Mouse (Mus musculus) lung, adult 18-20 months (tissue): ENCODE results near the gene Mctp1.

Experiments used
- DNase-seq, 2 experiments: peaks; one replicate each; pipeline ENCODE4 v3.0.0; 2022; ENCODE audit warnings: mixed read lengths in 2 of 2

The Mctp1 gene

DNA sequence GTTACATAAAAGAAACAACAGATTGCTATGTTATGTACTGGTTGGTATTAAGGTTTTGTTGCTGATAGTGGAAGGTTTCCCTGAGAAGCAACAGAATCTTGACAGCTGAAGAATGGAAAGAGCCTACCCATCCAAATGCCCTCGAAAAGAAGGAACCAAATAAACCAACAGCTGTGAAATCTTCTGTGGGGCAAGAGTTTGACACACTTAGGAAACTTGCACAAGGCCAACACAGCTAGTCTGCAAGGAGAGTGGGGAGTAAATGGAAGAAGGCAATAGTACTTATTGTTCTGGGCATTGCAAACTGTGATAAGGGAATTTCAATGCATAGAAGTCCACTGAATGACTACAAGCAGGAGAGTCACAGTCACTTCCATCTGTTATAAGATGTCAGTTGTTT is 236.2 kb downstream of the Mctp1 start:
- peak; percentile 4 to 8 for DNase-seq

GRCm38 (mm10) chr13:76633707-76634106 is 249.4 kb downstream of the Mctp1 start:
- DNase-seq: no peak

DNA sequence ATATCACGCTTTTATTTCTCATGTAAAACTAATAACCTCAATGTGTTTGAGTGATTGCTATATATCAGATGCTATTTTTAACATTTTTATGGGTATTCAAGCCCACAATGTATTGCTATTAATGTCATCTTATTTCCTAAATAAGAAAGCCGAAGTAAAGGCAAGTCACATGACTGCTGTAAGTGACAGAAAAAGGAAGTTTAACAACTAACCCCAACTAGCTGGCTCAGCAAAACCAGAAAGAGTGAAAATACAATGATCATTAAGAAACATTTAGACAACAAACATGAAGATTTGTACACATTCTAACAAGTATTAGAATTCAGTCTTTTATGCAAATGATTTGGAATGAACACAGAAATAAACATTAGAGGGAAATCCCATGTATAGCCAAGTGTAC is 253.9 kb downstream of the Mctp1 start:
- no peak for DNase-seq

GRCm38 (mm10) chr13:76659523-76659922 is 275.2 kb downstream of the Mctp1 start:
- DNase-seq: no peak

- no peak for DNase-seq
These were observed 297.0 kb downstream of the Mctp1 start for GRCm38 (mm10) chr13:76681286-76681685.

DNA sequence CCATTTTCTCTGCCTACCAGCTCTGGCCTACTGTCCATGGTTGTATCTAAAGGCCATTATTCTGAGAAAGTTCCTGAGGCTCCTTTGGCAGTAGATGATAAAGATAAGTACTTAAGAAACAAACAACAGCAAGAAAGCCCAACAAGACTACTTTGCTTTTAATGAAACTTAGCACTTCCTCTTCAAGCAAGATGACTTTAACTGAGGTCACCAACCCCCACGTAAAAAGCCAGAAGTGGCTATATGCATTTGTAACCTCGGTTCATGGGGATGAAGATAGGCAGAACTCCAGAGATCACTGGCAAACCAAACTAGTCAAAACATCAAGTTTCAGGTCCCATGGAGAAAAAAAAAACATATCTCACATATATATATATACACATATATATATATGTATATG is 305.0 kb downstream of the Mctp1 start:
- no peak for DNase-seq

GRCm38 (mm10) chr13:76690143-76690542 is 305.8 kb downstream of the Mctp1 start:
- DNase-seq: no peak

DNA sequence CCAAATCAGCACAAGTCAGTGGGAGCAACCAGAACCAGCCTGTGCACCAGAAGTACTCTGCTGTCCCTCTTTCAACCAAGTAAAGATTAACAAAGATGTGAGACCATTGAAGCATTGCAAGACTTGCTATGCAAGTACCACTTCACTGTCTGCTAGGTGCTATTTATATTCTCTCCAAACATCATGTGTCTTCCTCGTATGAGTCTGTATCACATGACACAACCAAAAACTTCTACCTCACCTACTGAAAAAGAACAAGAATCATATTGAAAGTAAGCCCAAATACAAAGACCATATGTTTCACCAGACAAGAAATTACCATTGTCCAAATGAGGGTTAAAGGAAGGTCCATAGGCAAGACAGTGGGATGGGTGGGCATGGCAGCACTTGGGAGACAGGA is 306.4 kb downstream of the Mctp1 start:
- DNase-seq: no peak

GRCm38 (mm10) chr13:76734013-76734412 is 349.7 kb downstream of the Mctp1 start:
- DNase-seq: no peak

- DNase-seq: no peak
These were observed 366.5 kb downstream of the Mctp1 start for GRCm38 (mm10) chr13:76750663-76751429.

GRCm38 (mm10) chr13:76759832-76760490 is 375.6 kb downstream of the Mctp1 start:
- peak in 1 of 2 experiments; percentile 5 for DNase-seq

GRCm38 (mm10) chr13:76799662-76800061 is 415.3 kb downstream of the Mctp1 start:
- no peak for DNase-seq

DNA sequence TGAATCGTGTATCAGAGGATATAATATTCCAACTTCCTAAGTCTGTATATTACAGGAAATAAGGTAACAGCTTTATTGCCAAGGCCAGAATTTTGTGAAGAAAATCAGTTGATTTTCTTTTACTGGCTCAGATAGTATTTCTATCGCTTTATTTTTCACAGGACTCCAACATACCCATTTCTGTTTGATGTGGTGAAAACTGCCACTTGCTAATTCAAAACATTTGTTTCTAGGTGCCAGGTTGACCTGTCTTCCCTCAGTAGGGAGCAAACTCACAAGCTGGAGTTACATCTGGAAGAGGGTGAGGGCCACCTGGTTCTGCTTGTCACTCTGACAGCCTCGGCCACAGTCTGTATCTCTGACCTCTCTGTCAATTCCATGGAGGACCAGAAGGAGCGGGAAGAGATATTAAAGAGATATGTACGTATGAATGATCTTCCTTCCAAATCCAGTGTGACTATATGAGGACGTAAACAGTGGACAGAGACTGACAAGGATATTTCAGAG is 416.8 kb downstream of the Mctp1 start:
- DNase-seq: no peak

- no peak for DNase-seq
These were observed 417.9 kb downstream of the Mctp1 start for GRCm38 (mm10) chr13:76802051-76802728.

- DNase-seq: no peak
These were observed 418.6 kb downstream of the Mctp1 start for GRCm38 (mm10) chr13:76802926-76803325.

GRCm38 (mm10) chr13:76803799-76804198 is 419.5 kb downstream of the Mctp1 start:
- DNase-seq: no peak

DNA sequence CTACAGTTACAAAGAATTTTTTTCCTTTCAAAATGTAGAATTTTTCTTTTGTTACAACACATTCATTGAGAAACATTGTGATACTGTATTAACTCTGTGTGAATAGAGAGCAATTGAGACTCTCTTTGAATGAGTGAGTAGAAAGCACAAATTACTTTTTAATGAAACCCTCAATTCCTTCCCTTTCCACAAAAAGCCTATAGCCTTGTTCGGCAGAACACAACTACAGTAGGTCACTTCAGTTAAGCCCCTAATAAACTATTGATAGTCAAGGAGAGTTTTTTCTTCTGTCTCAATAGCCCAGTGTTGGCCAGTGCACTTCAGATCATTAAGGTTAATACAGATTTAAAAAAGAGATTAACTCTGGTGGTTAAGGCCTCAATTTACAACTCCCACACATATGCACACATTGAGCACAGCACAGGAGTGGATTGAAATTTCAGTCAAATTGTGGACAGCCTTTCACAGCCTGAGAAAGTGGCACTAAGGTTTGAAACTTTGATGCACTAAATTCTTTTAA is 424.6 kb downstream of the Mctp1 start:
- DNase-seq: no peak

GRCm38 (mm10) chr13:76809802-76810201 is 425.5 kb downstream of the Mctp1 start:
- DNase-seq: no peak

GRCm38 (mm10) chr13:76810496-76810939 is 426.2 kb downstream of the Mctp1 start:
- DNase-seq: peak in 1 of 2 experiments; percentile 0

- no peak for DNase-seq
These were observed 438.7 kb downstream of the Mctp1 start for GRCm38 (mm10) chr13:76823083-76823482.

- no peak for DNase-seq
These were observed 440.8 kb downstream of the Mctp1 start for GRCm38 (mm10) chr13:76824932-76825694.

GRCm38 (mm10) chr13:76827738-76828137 is 443.4 kb downstream of the Mctp1 start:
- no peak for DNase-seq
